Mouse (Mus musculus) intestine, embryonic 15.5 days (tissue): ENCODE data around the gene Map3k1. TPM values are rescaled to one million over a fixed set of nuclear protein-coding genes. Genes with fewer than 3 reads are reported as not detected.

Experiments
- ATAC-seq: fragments of 200-750 bp; cut with Nextera tagmentation; 2 replicates; pipeline ENCODE4 v1.8.0; 2017; ENCODE audit warnings: moderate TSS enrichment, moderate library complexity
- H3K27ac ChIP-seq: fragments of 300-500 bp; sonication (generic); 2 replicates; pipeline ENCODE4 v1.5.1; 2015; ENCODE audit warnings: mild to moderate bottlenecking, inconsistent platforms
- H3K27me3 ChIP-seq: fragments of 300-500 bp; sonication (generic); replicated peaks from 2 replicates; pipeline ENCODE4 v1.6.1; 2015; ENCODE audit warnings: inconsistent platforms
- H3K36me3 ChIP-seq: fragments of 300-500 bp; sonication (generic); 2 replicates; pipeline ENCODE4 v1.6.1; 2015; ENCODE audit warnings: inconsistent platforms
- H3K4me1 ChIP-seq: fragments of 300-500 bp; sonication (generic); replicated peaks from 2 replicates; pipeline ENCODE4 v1.6.1; 2015; ENCODE audit warnings: inconsistent platforms
- H3K4me2 ChIP-seq: fragments of 300-500 bp; sonication (generic); replicated peaks from 2 replicates; pipeline ENCODE4 v1.6.1; 2015; ENCODE audit warnings: mild to moderate bottlenecking, inconsistent platforms
- H3K4me3 ChIP-seq: fragments of 300-500 bp; sonication (generic); replicated peaks from 2 replicates; pipeline ENCODE4 v1.5.1; 2015; ENCODE audit warnings: inconsistent platforms
- H3K9ac ChIP-seq: fragments of 300-500 bp; sonication (generic); 2 replicates; pipeline ENCODE4 v1.6.1; 2015; ENCODE audit warnings: inconsistent platforms
- H3K9me3 ChIP-seq: fragments of 300-500 bp; sonication (generic); 2 replicates; pipeline ENCODE4 v1.6.1; 2016; ENCODE audit warnings: inconsistent platforms
- WGBS: fragments of 180-500 bp; shearing (Covaris S2); methylation state at CpG from one replicate; pipeline ENCODE4 v1.1.7; 2015; 5-methylcytosine and 5-hydroxymethylcytosine counted together
- polyA plus RNA-seq: library from polyadenylated mRNA; unstranded; fragments of >200 nt; fragmentation: Nextera tagmentation; extraction: Ambion mirVana; gene quantifications from 2 replicates; pipeline ENCODE4 v1.2.1, GENCODE M21; 2015

The Map3k1 gene
- polyA plus RNA-seq, 1 experiment from 2014 or later: 24.1 TPM

DNA sequence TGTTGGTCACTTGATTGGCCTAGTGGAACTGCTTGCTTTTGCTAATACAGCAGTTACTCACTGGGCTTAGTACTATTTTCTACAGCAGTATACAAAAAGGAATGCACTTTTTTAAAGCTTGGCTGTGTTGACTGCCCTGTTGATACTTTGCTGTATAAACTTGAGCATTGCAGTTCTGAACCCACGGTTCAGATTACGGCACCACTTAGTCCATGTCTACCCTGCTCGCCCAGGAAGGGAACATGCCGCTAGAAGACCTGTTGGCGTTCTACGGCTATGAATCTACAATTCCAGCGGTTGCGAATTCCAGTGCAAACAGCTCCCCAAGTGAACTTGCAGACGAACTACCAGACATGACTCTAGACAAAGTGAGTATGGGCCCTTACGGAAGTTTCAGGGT lies 105.4 kb downstream of the Map3k1 start:
- no peak for ATAC-seq
- no peak overlapping the region for H3K27ac ChIP-seq
- no peaks in the 10 kb centered on the region for H3K27me3 ChIP-seq
- no peak overlapping the region for H3K4me2 ChIP-seq
- no peak overlapping the region for H3K9ac ChIP-seq
- no peak overlapping the region for H3K4me3 ChIP-seq
- no peaks in the 10 kb centered on the region for H3K9me3 ChIP-seq
- H3K4me1 ChIP-seq: no peaks in the 10 kb centered on the region
- peaks cover 40% of the 10 kb centered on the region for H3K36me3 ChIP-seq
- WGBS: 95% methylated on average over 10 of the region's 10 CpGs

Other genes with a start within 250 kb of the Map3k1 start
- gene Gm10198, start 216.2 kb downstream of the Map3k1 start, polyA plus RNA-seq: not detected in 2 replicates
- gene Mier3, start 128.0 kb downstream of the Map3k1 start, polyA plus RNA-seq: 13.7 and 16.3 TPM in 2 replicates